In genomic region chr12:76378556-76378955, GRCm38 (mm10) we compare ENCODE assay signal across 1 mouse cellular context.
TF ChIP-seq lines count a peak whose summit lies in the region.

No protein-coding gene starts in this region.

TF ChIP-seq in CH12.LX, 34 proteins besides CTCF, POLR2A, EP300 and RAD21:
- no peak for TF ChIP-seq MAX (IDR thresholded peaks at IDR 0.05; ENCODE audit: low read length)
- no peak for TF ChIP-seq ZC3H11A (IDR thresholded peaks at IDR 0.05; ENCODE audit: low read depth, low read length)
- TF ChIP-seq RCOR1 (conservative IDR thresholded peaks at IDR 0.05; ENCODE audit: low read depth, low read length), result 0 out of 2 replicates have a peak, but pooled peaks have one; percentile 18
